Mouse (Mus musculus) adrenal gland, postnatal 36 days (tissue): ENCODE measurements around the gene Rnf4. TPM values are rescaled to one million over a fixed set of nuclear protein-coding genes. Genes with fewer than 3 reads are reported as not detected.

ENCODE experiments used
- total RNA-seq, 2 experiments: library from RNA; stranded (reverse); gene quantifications; 2 replicates each; pipeline ENCODE4 v1.2.3; 2021

Gene Rnf4
- total RNA-seq, 2 experiments from 2014 or later: 100 to 102 TPM

Other genes starting within 250 kb of the Rnf4 start
- gene Poln, start 166.8 kb upstream of the Rnf4 start, total RNA-seq: 1 to 10 TPM; 8.0 to 8.5 TPM
- 10 to 100 TPM in 1 of 2 experiments, 1 to 10 TPM in 1; 8.9 to 10.3 TPM for gene Haus3, start 166.8 kb upstream of the Rnf4 start, total RNA-seq
- gene Mxd4, start 148.6 kb upstream of the Rnf4 start, total RNA-seq: 100 to 1,000 TPM; 133 to 137 TPM
- gene Zfyve28, start 47.8 kb upstream of the Rnf4 start, total RNA-seq: under 1 TPM; 0.36 to 0.60 TPM
- not detected for gene Cfap99, start 47.7 kb upstream of the Rnf4 start, total RNA-seq
- gene Fam193a, start 33.6 kb downstream of the Rnf4 start, total RNA-seq: 10 to 100 TPM; 26.9 to 33.5 TPM
- gene Tnip2, start 177.7 kb downstream of the Rnf4 start, total RNA-seq: 10 to 100 TPM; 15.0 to 16.8 TPM
- gene Sh3bp2, start 189.5 kb downstream of the Rnf4 start, total RNA-seq: 10 to 100 TPM; 15.4 to 17.3 TPM
- gene Add1, start 237.4 kb downstream of the Rnf4 start, total RNA-seq: 100 to 1,000 TPM; 141 to 156 TPM